Mouse (Mus musculus): ENCODE measurements around the gene Hmgcs1. TPM values are rescaled to one million over a fixed set of nuclear protein-coding genes. Genes with fewer than 3 reads are reported as not detected.

Gene Hmgcs1
- total and polyA plus RNA-seq, 2 experiments from 2014 or later, result 230 to 376 TPM

GRCm38 (mm10) chr13:119709388-119710267 is 19.4 kb downstream of the Hmgcs1 start:
- H3K9me3 ChIP-seq (ENCODE audit: low read length), result no peaks in the 10 kb centered on the region
- H3K27ac ChIP-seq, result no peak overlapping the region
- no peaks in the 10 kb centered on the region for H3K27me3 ChIP-seq (ENCODE audit: insufficient read depth, low read length)
- no peak for TF ChIP-seq CTCF (IDR thresholded peaks at IDR 0.05; ENCODE audit: low read depth)
- peaks cover 51% of the 10 kb centered on the region for H3K36me3 ChIP-seq (ENCODE audit: insufficient read depth, low read length)
- 85% methylated on average over 8 of the region's 8 CpGs for WGBS
- no peak overlapping the region for H3K4me3 ChIP-seq (ENCODE audit: low read length)
- H3K4me2 ChIP-seq (ENCODE audit: low read depth, low read length), result no peak overlapping the region
- no peak overlapping the region for H3K9ac ChIP-seq (replicated peaks; ENCODE audit: low read length)
- no peaks in the 10 kb centered on the region for H3K4me1 ChIP-seq (ENCODE audit: insufficient read depth, low read length)
- DNase-seq (ENCODE audit: low spot score) (no peak), ATAC-seq (0 out of 2 replicates have a peak, but pooled peaks have one; percentile 24)

- ATAC-seq, result no peak
- Histone ChIP-seq H3K36me3 (ENCODE audit: insufficient read depth, low read length) (peaks cover 47% of the 10 kb centered on the region), H3K4me1 (ENCODE audit: insufficient read depth, low read length) (no peaks in the 10 kb centered on the region), H3K4me2 (ENCODE audit: low read depth, low read length) (no peak overlapping the region), H3K9ac (replicated peaks; ENCODE audit: low read length) (no peak overlapping the region), H3K27ac (no peak overlapping the region), H3K27me3 (ENCODE audit: insufficient read depth, low read length) (no peaks in the 10 kb centered on the region), H3K4me3 (ENCODE audit: low read length) (no peak overlapping the region), H3K9me3 (ENCODE audit: low read length) (no peaks in the 10 kb centered on the region)
- DNase-seq (ENCODE audit: low spot score), result no peak
- 85% methylated on average over 10 of the region's 10 CpGs for WGBS
- no peak for TF ChIP-seq CTCF (IDR thresholded peaks at IDR 0.05; ENCODE audit: low read depth)
Observed at GRCm38 (mm10) chr13:119710268-119710610, 20.1 kb downstream of the Hmgcs1 start.

- peaks cover 32% of the 10 kb centered on the region for H3K36me3 ChIP-seq (ENCODE audit: insufficient read depth, low read length)
- no peak overlapping the region for H3K27ac ChIP-seq
- no peak for TF ChIP-seq CTCF (IDR thresholded peaks at IDR 0.05; ENCODE audit: low read depth)
- H3K4me1 ChIP-seq (ENCODE audit: insufficient read depth, low read length), result no peaks in the 10 kb centered on the region
- no peaks in the 10 kb centered on the region for H3K27me3 ChIP-seq (ENCODE audit: insufficient read depth, low read length)
- ATAC-seq (no peak), DNase-seq (ENCODE audit: low spot score) (no peak)
- H3K4me2 ChIP-seq (ENCODE audit: low read depth, low read length), result no peak overlapping the region
- no peak overlapping the region for H3K9ac ChIP-seq (replicated peaks; ENCODE audit: low read length)
- no peaks in the 10 kb centered on the region for H3K9me3 ChIP-seq (ENCODE audit: low read length)
- 80% methylated on average over 11 of the region's 11 CpGs for WGBS
- H3K4me3 ChIP-seq (ENCODE audit: low read length), result no peak overlapping the region
Observed at GRCm38 (mm10) chr13:119712463-119712862, 22.3 kb downstream of the Hmgcs1 start.

- ATAC-seq (peak; percentile 10; the same call in 1 of the 2 replicates), DNase-seq (ENCODE audit: low spot score) (no peak)
- Histone ChIP-seq H3K9me3 (ENCODE audit: low read length) (no peaks in the 10 kb centered on the region), H3K27ac (peak overlapping the region; percentile 34; the same call in 1 of the 2 replicates), H3K4me2 (ENCODE audit: low read depth, low read length) (no peak overlapping the region), H3K27me3 (ENCODE audit: insufficient read depth, low read length) (no peaks in the 10 kb centered on the region), H3K36me3 (ENCODE audit: insufficient read depth, low read length) (peaks cover 32% of the 10 kb centered on the region), H3K9ac (replicated peaks; ENCODE audit: low read length) (no peak overlapping the region), H3K4me1 (ENCODE audit: insufficient read depth, low read length) (no peaks in the 10 kb centered on the region), H3K4me3 (ENCODE audit: low read length) (no peak overlapping the region)
- 62% methylated on average over 8 of the region's 8 CpGs for WGBS
- no peak for TF ChIP-seq CTCF (IDR thresholded peaks at IDR 0.05; ENCODE audit: low read depth)
Observed at GRCm38 (mm10) chr13:119713107-119713787, 23.1 kb downstream of the Hmgcs1 start.

- no peak overlapping the region for H3K4me2 ChIP-seq (ENCODE audit: low read depth, low read length)
- H3K27me3 ChIP-seq (ENCODE audit: insufficient read depth, low read length), result no peaks in the 10 kb centered on the region
- TF ChIP-seq CTCF (IDR thresholded peaks at IDR 0.05; ENCODE audit: low read depth), result no peak
- H3K36me3 ChIP-seq (ENCODE audit: insufficient read depth, low read length), result peaks cover 31% of the 10 kb centered on the region
- ATAC-seq (peak; percentile 62), DNase-seq (ENCODE audit: low spot score) (peak; percentile 53)
- no peak overlapping the region for H3K9ac ChIP-seq (replicated peaks; ENCODE audit: low read length)
- H3K27ac ChIP-seq, result peak overlapping the region; percentile 34; the same call in 1 of the 2 replicates
- H3K9me3 ChIP-seq (ENCODE audit: low read length), result no peaks in the 10 kb centered on the region
- no peaks in the 10 kb centered on the region for H3K4me1 ChIP-seq (ENCODE audit: insufficient read depth, low read length)
- H3K4me3 ChIP-seq (ENCODE audit: low read length), result no peak overlapping the region
- WGBS, result 46% methylated on average over 9 of the region's 9 CpGs
Observed at GRCm38 (mm10) chr13:119713821-119714220, 23.6 kb downstream of the Hmgcs1 start.

- H3K9me3 ChIP-seq (ENCODE audit: low read length), result no peaks in the 10 kb centered on the region
- no peak overlapping the region for H3K4me2 ChIP-seq (ENCODE audit: low read depth, low read length)
- no peak overlapping the region for H3K4me3 ChIP-seq (ENCODE audit: low read length)
- WGBS, result 84% methylated on average over 2 of the region's 2 CpGs
- no peak for TF ChIP-seq CTCF (IDR thresholded peaks at IDR 0.05; ENCODE audit: low read depth)
- H3K36me3 ChIP-seq (ENCODE audit: insufficient read depth, low read length), result peaks cover 8% of the 10 kb centered on the region; the same call in 1 of the 2 replicates
- H3K4me1 ChIP-seq (ENCODE audit: insufficient read depth, low read length), result no peaks in the 10 kb centered on the region
- no peaks in the 10 kb centered on the region for H3K27me3 ChIP-seq (ENCODE audit: insufficient read depth, low read length)
- DNase-seq (ENCODE audit: low spot score) (no peak), ATAC-seq (no peak)
- no peak overlapping the region for H3K9ac ChIP-seq (replicated peaks; ENCODE audit: low read length)
- no peak overlapping the region for H3K27ac ChIP-seq
Observed at GRCm38 (mm10) chr13:119716105-119716504, 25.9 kb downstream of the Hmgcs1 start.

Measured in hindbrain, postnatal 0 days (tissue).